Mouse (Mus musculus) intestine, postnatal 0 days (tissue): ENCODE measurements around the gene Dnm1. TPM values are rescaled to one million over a fixed set of nuclear protein-coding genes. Genes with fewer than 3 reads are reported as not detected.
A peak's percentile ranks its signal among the peaks of the same experiment; 100 is the strongest.

Source experiments
- ATAC-seq: fragments of 200-750 bp; cut with Nextera tagmentation; 2 replicates; pipeline ENCODE4 v1.8.0; 2017; ENCODE audit warnings: mild to moderate bottlenecking, moderate TSS enrichment, moderate library complexity
- H3K27ac ChIP-seq: fragments of 300-500 bp; sonication (generic); 2 replicates; pipeline ENCODE4 v1.5.1; 2014; ENCODE audit warnings: mild to moderate bottlenecking, low read depth, low read length, moderate library complexity
- H3K27me3 ChIP-seq: fragments of 300-500 bp; sonication (generic); replicated peaks from 2 replicates; pipeline ENCODE4 v1.6.1; 2014; ENCODE audit warnings: low read length, mixed read lengths; ENCODE audit not compliant: control insufficient read depth, insufficient read depth
- H3K36me3 ChIP-seq: fragments of 300-500 bp; sonication (generic); 2 replicates; pipeline ENCODE4 v1.6.1; 2014; ENCODE audit warnings: mild to moderate bottlenecking, moderate library complexity; ENCODE audit not compliant: control insufficient read depth, insufficient read depth
- H3K4me1 ChIP-seq: fragments of 300-500 bp; sonication (generic); replicated peaks from 2 replicates; pipeline ENCODE4 v1.6.1; 2014; ENCODE audit warnings: antibody characterized with exemption, low read length, mixed read lengths; ENCODE audit not compliant: control insufficient read depth, insufficient read depth
- H3K4me2 ChIP-seq: fragments of 300-500 bp; sonication (generic); replicated peaks from 2 replicates; pipeline ENCODE4 v1.6.1; 2014; ENCODE audit warnings: low read depth, mild to moderate bottlenecking, moderate library complexity
- H3K4me3 ChIP-seq: fragments of 300-500 bp; sonication (generic); 2 replicates; pipeline ENCODE4 v1.5.1; 2014; ENCODE audit warnings: low read depth, low read length
- H3K9ac ChIP-seq: fragments of 300-500 bp; sonication (generic); 2 replicates; pipeline ENCODE4 v1.6.1; 2014; ENCODE audit warnings: mild to moderate bottlenecking, low read depth, low read length
- H3K9me3 ChIP-seq: fragments of 300-500 bp; sonication (generic); 2 replicates; pipeline ENCODE4 v1.6.1; 2016; ENCODE audit warnings: mixed run types; ENCODE audit not compliant: control insufficient read depth
- CTCF ChIP-seq: sonication (generic); IDR thresholded peaks from 2 replicates; pipeline ENCODE4 v1.5.1; 2016; ENCODE audit warnings: low read depth, mild to moderate bottlenecking, control low read depth, antibody characterized with exemption, moderate library complexity
- WGBS: fragments of 180-500 bp; shearing (Covaris S2); extraction: QIAGEN DNeasy Blood & Tissue Kit; methylation state at CpG from one replicate; pipeline ENCODE4 v1.1.7; 2014; 5-methylcytosine and 5-hydroxymethylcytosine counted together
- polyA plus RNA-seq: library from polyadenylated mRNA; unstranded; fragments of >200 nt; fragmentation: Nextera tagmentation; extraction: Ambion mirVana; gene quantifications from 2 replicates; pipeline ENCODE4 v1.2.1, GENCODE M21; 2015

Dnm1 gene
- polyA plus RNA-seq, 1 experiment from 2014 or later = 23.5 TPM

- no peak for ATAC-seq
- WGBS = 55% methylated on average over 13 of the region's 13 CpGs
- Histone ChIP-seq H3K36me3 (peaks cover 5% of the 10 kb centered on the region; the same call in 1 of the 2 replicates), H3K4me1 (peaks cover 6% of the 10 kb centered on the region), H3K9me3 (no peaks in the 10 kb centered on the region), H3K9ac (no peak overlapping the region), H3K27ac (no peak overlapping the region), H3K27me3 (no peaks in the 10 kb centered on the region), H3K4me2 (0 out of 2 replicates have a peak overlapping the region, but pooled peaks have one; percentile 6), H3K4me3 (no peak overlapping the region)
- no peak for TF ChIP-seq CTCF
Measured at GRCm38 (mm10) chr2:32350471-32351051, 2.6 kb downstream of the Dnm1 start.

- Histone ChIP-seq H3K4me1 (peaks cover 4% of the 10 kb centered on the region), H3K9me3 (no peaks in the 10 kb centered on the region), H3K36me3 (peaks cover 5% of the 10 kb centered on the region; the same call in 1 of the 2 replicates), H3K9ac (no peak overlapping the region), H3K27ac (no peak overlapping the region), H3K4me3 (no peak overlapping the region), H3K4me2 (no peak overlapping the region), H3K27me3 (no peaks in the 10 kb centered on the region)
- ATAC-seq = no peak
- TF ChIP-seq CTCF = no peak
- 58% methylated on average over 8 of the region's 8 CpGs for WGBS
Measured at GRCm38 (mm10) chr2:32349625-32350255, 3.4 kb downstream of the Dnm1 start.

- H3K9ac ChIP-seq = no peak overlapping the region
- WGBS = 61% methylated on average over 11 of the region's 11 CpGs
- TF ChIP-seq CTCF = no peak
Measured at GRCm38 (mm10) chr2:32348311-32348710, 4.8 kb downstream of the Dnm1 start.

GRCm38 (mm10) chr2:32347019-32347418 is 6.1 kb downstream of the Dnm1 start:
- Histone ChIP-seq H3K27ac (no peak overlapping the region), H3K4me2 (no peak overlapping the region), H3K9ac (no peak overlapping the region), H3K4me3 (no peak overlapping the region), H3K9me3 (no peaks in the 10 kb centered on the region), H3K36me3 (peaks cover 8% of the 10 kb centered on the region; the same call in 1 of the 2 replicates), H3K27me3 (no peaks in the 10 kb centered on the region), H3K4me1 (no peaks in the 10 kb centered on the region)
- no peak for TF ChIP-seq CTCF
- ATAC-seq = no peak
- WGBS = 71% methylated on average over 6 of the region's 6 CpGs

More at GRCm38 (mm10) chr2:32348311-32348710, 4.8 kb downstream of the Dnm1 start:
- no peak overlapping the region for H3K27ac ChIP-seq
- no peak overlapping the region for H3K4me2 ChIP-seq
- peaks cover under 1% of the 10 kb centered on the region; the same call in 1 of the 2 replicates for H3K4me1 ChIP-seq
- ATAC-seq = no peak
- H3K9me3 ChIP-seq = no peaks in the 10 kb centered on the region
- H3K4me3 ChIP-seq = no peak overlapping the region
- no peaks in the 10 kb centered on the region for H3K27me3 ChIP-seq
- peaks cover 8% of the 10 kb centered on the region; the same call in 1 of the 2 replicates for H3K36me3 ChIP-seq

- peaks cover 10% of the 10 kb centered on the region; the same call in 1 of the 2 replicates for H3K36me3 ChIP-seq
- H3K4me3 ChIP-seq = no peak overlapping the region
- H3K27me3 ChIP-seq = no peaks in the 10 kb centered on the region
- WGBS = 71% methylated on average over 14 of the region's 14 CpGs
- TF ChIP-seq CTCF = no peak
- H3K9me3 ChIP-seq = no peaks in the 10 kb centered on the region
- ATAC-seq = no peak
- no peak overlapping the region for H3K4me2 ChIP-seq
- no peak overlapping the region for H3K27ac ChIP-seq
- H3K4me1 ChIP-seq = no peaks in the 10 kb centered on the region
- no peak overlapping the region for H3K9ac ChIP-seq
Measured at GRCm38 (mm10) chr2:32344598-32345321, 8.4 kb downstream of the Dnm1 start.

GRCm38 (mm10) chr2:32344056-32344455 is 9.1 kb downstream of the Dnm1 start:
- no peak for ATAC-seq
- TF ChIP-seq CTCF = no peak
- Histone ChIP-seq H3K4me1 (no peaks in the 10 kb centered on the region), H3K4me2 (no peak overlapping the region), H3K4me3 (no peak overlapping the region), H3K9me3 (no peaks in the 10 kb centered on the region), H3K36me3 (peaks cover 18% of the 10 kb centered on the region), H3K27ac (no peak overlapping the region), H3K27me3 (no peaks in the 10 kb centered on the region), H3K9ac (no peak overlapping the region)
- WGBS = 89% methylated on average over 10 of the region's 10 CpGs
